Mouse (Mus musculus) stomach, postnatal 0 days (tissue): ENCODE data around the gene Zfp366. TPM values are rescaled to one million over a fixed set of nuclear protein-coding genes. Genes with fewer than 3 reads are reported as not detected.
"Not testable (repeated sequence)": the region's sequence is repeated elsewhere in the genome, so short reads cannot be mapped to it uniquely, and the experiment has no call there.

Experiments used
- ATAC-seq: fragments of 200-750 bp; cut with Nextera tagmentation; 2 replicates; pipeline ENCODE4 v1.8.0; 2017; ENCODE audit not compliant: low FRiP score, low TSS enrichment
- DNase-seq: peaks from one replicate; pipeline ENCODE4 v3.0.0-alpha.2; 2016; ENCODE audit warnings: low spot score
- H3K27ac ChIP-seq: fragments of 300-500 bp; sonication (generic); replicated peaks from 2 replicates; pipeline ENCODE4 v1.5.1; 2014; ENCODE audit warnings: mild to moderate bottlenecking, control low read depth
- H3K27me3 ChIP-seq: fragments of 300-500 bp; sonication (generic); 2 replicates; pipeline ENCODE4 v1.6.1; 2014; ENCODE audit warnings: low read length; ENCODE audit not compliant: control insufficient read depth, insufficient read depth
- H3K36me3 ChIP-seq: fragments of 300-500 bp; sonication (generic); 2 replicates; pipeline ENCODE4 v1.6.1; 2014; ENCODE audit warnings: low read length, mixed read lengths; ENCODE audit not compliant: control insufficient read depth, insufficient read depth
- H3K4me1 ChIP-seq: fragments of 300-500 bp; sonication (generic); replicated peaks from 2 replicates; pipeline ENCODE4 v1.6.1; 2014; ENCODE audit warnings: antibody characterized with exemption; ENCODE audit not compliant: control insufficient read depth, insufficient read depth
- H3K4me2 ChIP-seq: fragments of 300-500 bp; sonication (generic); replicated peaks from 2 replicates; pipeline ENCODE4 v1.6.1; 2014; ENCODE audit warnings: low read depth, mild to moderate bottlenecking, control low read depth, moderate library complexity
- H3K4me3 ChIP-seq: fragments of 300-500 bp; sonication (generic); 2 replicates; pipeline ENCODE4 v1.5.1; 2014; ENCODE audit warnings: low read depth, low read length, control low read depth
- H3K9ac ChIP-seq: fragments of 300-500 bp; sonication (generic); 2 replicates; pipeline ENCODE4 v1.6.1; 2014; ENCODE audit warnings: mild to moderate bottlenecking, low read length, control low read depth, mixed read lengths
- H3K9me3 ChIP-seq: fragments of 300-500 bp; sonication (generic); 2 replicates; pipeline ENCODE4 v1.6.1; 2016; ENCODE audit warnings: low read length; ENCODE audit not compliant: control insufficient read depth
- CTCF ChIP-seq: IDR thresholded peaks from 2 replicates; pipeline ENCODE4 v1.5.1; 2016; ENCODE audit warnings: antibody characterized with exemption, low read depth, mild to moderate bottlenecking, moderate library complexity
- EP300 ChIP-seq: optimal IDR thresholded peaks from 2 replicates; pipeline ENCODE3; 2016; ENCODE audit warnings: antibody characterized with exemption
- WGBS: fragments of 180-500 bp; shearing (Covaris S2); extraction: QIAGEN DNeasy Blood & Tissue Kit; methylation state at CpG from one replicate; pipeline ENCODE4 v1.1.7; 2014; 5-methylcytosine and 5-hydroxymethylcytosine counted together
- polyA plus RNA-seq: library from polyadenylated mRNA; unstranded; fragments of >200 nt; fragmentation: Nextera tagmentation; extraction: Ambion mirVana; gene quantifications from 2 replicates; pipeline ENCODE4 v1.2.1, GENCODE M21; 2015

The Zfp366 gene
- polyA plus RNA-seq, 1 experiment from 2014 or later = 0.25 TPM

GRCm38 (mm10) chr13:99163521-99164359 lies 20.9 kb upstream of the Zfp366 start:
- no peak overlapping the region for H3K4me3 ChIP-seq
- no peak; the same call in 1 of the 2 replicates for ATAC-seq
- 12% methylated on average over 10 of the region's 10 CpGs for WGBS

DNA sequence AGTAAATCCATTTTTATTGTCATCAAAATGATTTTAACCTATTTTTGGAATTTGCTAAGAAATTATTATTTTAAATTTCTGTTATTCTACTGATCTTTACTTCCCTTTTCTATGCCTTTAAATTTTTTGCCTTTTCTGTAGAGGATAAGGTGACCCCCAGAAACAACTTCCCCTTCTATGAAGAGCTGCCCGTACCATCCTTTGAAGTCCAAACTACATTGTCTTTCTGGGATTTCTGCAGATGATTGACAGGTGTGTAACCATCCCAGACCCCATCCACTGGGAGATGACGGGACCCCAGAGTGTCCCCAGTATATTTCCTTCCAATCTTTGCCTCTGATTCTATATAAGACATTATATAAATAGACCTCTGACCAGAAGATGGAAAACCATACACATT lies 20.3 kb upstream of the Zfp366 start:
- no peak overlapping the region for H3K4me2 ChIP-seq
- DNase-seq = no peak
- H3K4me1 ChIP-seq = no peaks in the 10 kb centered on the region
- H3K27me3 ChIP-seq = no peaks in the 10 kb centered on the region
- TF ChIP-seq EP300 (no peak), CTCF (no peak)
- no peak overlapping the region for H3K4me3 ChIP-seq
- 58% methylated on average over 2 of the region's 2 CpGs for WGBS
- H3K9me3 ChIP-seq = no peaks in the 10 kb centered on the region
- H3K27ac ChIP-seq = no peak overlapping the region
- H3K36me3 ChIP-seq = no peaks in the 10 kb centered on the region
- H3K9ac ChIP-seq = no peak overlapping the region
- ATAC-seq = no peak

More at GRCm38 (mm10) chr13:99163521-99164359, 20.9 kb upstream of the Zfp366 start:
- H3K4me1 ChIP-seq = no peaks in the 10 kb centered on the region
- H3K36me3 ChIP-seq = no peaks in the 10 kb centered on the region
- no peak for TF ChIP-seq EP300
- no peak for TF ChIP-seq CTCF
- H3K9ac ChIP-seq = no peak overlapping the region
- no peaks in the 10 kb centered on the region for H3K27me3 ChIP-seq
- H3K27ac ChIP-seq = peak overlapping the region; percentile 56; the same call in 1 of the 2 replicates
- H3K9me3 ChIP-seq = no peaks in the 10 kb centered on the region
- H3K4me2 ChIP-seq = no peak overlapping the region
- no peak for DNase-seq

GRCm38 (mm10) chr13:99169401-99169800 lies 15.2 kb upstream of the Zfp366 start:
- ATAC-seq = no peak
- no peak overlapping the region for H3K4me3 ChIP-seq
- WGBS = 61% methylated on average over 6 of the region's 6 CpGs
- no peak for TF ChIP-seq CTCF
- TF ChIP-seq EP300 = no peak
- no peak for DNase-seq
- no peak overlapping the region for H3K4me2 ChIP-seq
- H3K36me3 ChIP-seq = no peaks in the 10 kb centered on the region
- H3K9me3 ChIP-seq = no peaks in the 10 kb centered on the region
- no peaks in the 10 kb centered on the region for H3K27me3 ChIP-seq
- no peaks in the 10 kb centered on the region for H3K4me1 ChIP-seq
- H3K27ac ChIP-seq = no peak overlapping the region
- H3K9ac ChIP-seq = no peak overlapping the region

GRCm38 (mm10) chr13:99170337-99170736 lies 14.3 kb upstream of the Zfp366 start:
- ATAC-seq (peak; percentile 49; the same call in 1 of the 2 replicates), DNase-seq (no peak)
- Histone ChIP-seq H3K4me1 (no peaks in the 10 kb centered on the region), H3K27me3 (no peaks in the 10 kb centered on the region), H3K36me3 (no peaks in the 10 kb centered on the region), H3K9ac (no peak overlapping the region), H3K27ac (no peak overlapping the region), H3K9me3 (no peaks in the 10 kb centered on the region), H3K4me3 (no peak overlapping the region), H3K4me2 (no peak overlapping the region)
- TF ChIP-seq EP300 = no peak
- TF ChIP-seq CTCF = peak; percentile 69
- 34% methylated on average over 2 of the region's 2 CpGs for WGBS

DNA sequence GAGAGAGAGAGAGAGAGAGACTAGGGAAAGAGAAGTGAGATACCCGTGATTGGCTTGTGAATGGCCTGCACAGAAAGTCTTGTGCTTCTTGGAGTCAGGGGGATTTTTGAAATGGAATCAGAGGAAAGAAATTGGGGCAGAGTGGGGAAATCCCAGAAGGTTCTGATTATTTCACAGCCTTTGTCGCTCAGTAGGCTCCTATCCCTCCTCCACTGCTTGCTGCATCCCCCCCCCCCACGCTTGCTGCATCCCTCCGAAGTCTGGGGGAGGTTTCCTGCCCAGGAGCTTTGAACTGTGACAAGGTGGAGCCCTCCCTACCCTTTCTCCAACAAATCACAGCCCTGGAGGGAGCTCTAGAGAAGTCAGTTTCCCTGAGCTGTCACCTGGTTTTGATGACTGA lies 10.8 kb upstream of the Zfp366 start:
- H3K36me3 ChIP-seq = no peaks in the 10 kb centered on the region
- no peak overlapping the region for H3K4me3 ChIP-seq
- H3K4me1 ChIP-seq = no peaks in the 10 kb centered on the region
- TF ChIP-seq CTCF (no peak), EP300 (no peak)
- no peak overlapping the region for H3K4me2 ChIP-seq
- H3K9me3 ChIP-seq = no peaks in the 10 kb centered on the region
- H3K27me3 ChIP-seq = no peaks in the 10 kb centered on the region
- no peak overlapping the region for H3K9ac ChIP-seq
- WGBS = 46% methylated on average over 4 of the region's 4 CpGs
- ATAC-seq (no peak), DNase-seq (no peak)
- no peak overlapping the region for H3K27ac ChIP-seq

DNA sequence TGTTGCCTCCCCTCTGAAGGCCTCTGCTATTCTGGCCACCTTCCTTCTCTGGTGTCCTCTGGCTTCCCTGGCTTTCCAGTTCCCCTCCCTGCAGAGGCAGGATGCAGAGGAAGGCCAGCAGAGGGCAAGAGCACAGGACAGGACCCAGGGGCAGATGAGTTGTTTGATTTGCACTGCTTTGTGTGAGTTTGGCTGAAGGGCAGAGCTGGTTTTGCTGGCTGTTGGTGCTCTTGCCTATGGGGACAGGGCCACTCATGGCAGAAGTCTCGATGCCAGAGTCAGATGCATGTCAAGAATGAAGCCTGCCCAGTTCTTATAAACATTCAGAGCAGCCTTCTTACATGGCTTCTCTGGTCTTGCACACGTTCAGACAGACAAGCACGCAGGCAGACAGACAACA lies 1.8 kb upstream of the Zfp366 start:
- not testable (repeated sequence) for H3K27ac ChIP-seq, H3K9ac ChIP-seq, H3K4me2 ChIP-seq, H3K36me3 ChIP-seq, H3K9me3 ChIP-seq, DNase-seq, ATAC-seq, H3K4me3 ChIP-seq, H3K4me1 ChIP-seq, H3K27me3 ChIP-seq
- WGBS = 78% methylated on average over 3 of the region's 3 CpGs
